Mouse (Mus musculus): Measurements from ENCODE around the gene Platr17. TPM values are rescaled to one million over a fixed set of nuclear protein-coding genes. Genes with fewer than 3 reads are reported as not detected.

The Platr17 gene
- polyA plus RNA-seq, 1 experiment from 2014 or later, result 0.54 TPM

DNA sequence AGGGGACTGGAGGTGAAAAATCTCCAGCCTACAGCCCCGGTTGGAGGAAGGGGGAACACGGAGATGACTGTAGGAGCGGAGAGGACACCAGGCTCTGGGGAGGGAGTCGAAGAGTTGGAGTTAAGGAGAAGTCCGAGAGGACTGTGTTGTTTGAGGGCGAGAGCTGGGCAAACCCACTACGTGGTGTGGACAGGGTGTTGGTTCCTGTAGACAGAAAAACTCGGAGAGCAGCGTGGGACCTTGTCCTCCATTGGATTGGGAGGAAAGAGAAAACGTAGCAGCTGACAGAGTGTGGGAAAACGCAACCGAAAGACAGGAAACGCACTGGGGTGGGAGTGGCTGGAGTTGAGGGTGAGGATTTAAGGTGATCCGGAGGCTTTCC lies 4.9 kb downstream of the Platr17 start:
- Histone ChIP-seq H3K9ac (replicated peaks; ENCODE audit: low read depth, low read length) (peak overlapping the region; percentile 84), H3K4me2 (ENCODE audit: low read length) (peak overlapping the region; percentile 52), H3K36me3 (ENCODE audit: control insufficient read depth, insufficient read depth) (peaks cover 25% of the 10 kb centered on the region), H3K27ac (ENCODE audit: low read length) (peak overlapping the region; percentile 72), H3K4me3 (replicated peaks; ENCODE audit: low read length) (peak overlapping the region; percentile 74), H3K4me1 (replicated peaks; ENCODE audit: control insufficient read depth, insufficient read depth, low read length) (peaks cover 21% of the 10 kb centered on the region), H3K9me3 (ENCODE audit: control insufficient read depth, low read length) (no peaks in the 10 kb centered on the region), H3K27me3 (replicated peaks; ENCODE audit: control insufficient read depth, insufficient read depth, low read length) (no peaks in the 10 kb centered on the region)
- under 1% methylated on average over 14 of the region's 14 CpGs for WGBS
- no peak for ATAC-seq

DNA sequence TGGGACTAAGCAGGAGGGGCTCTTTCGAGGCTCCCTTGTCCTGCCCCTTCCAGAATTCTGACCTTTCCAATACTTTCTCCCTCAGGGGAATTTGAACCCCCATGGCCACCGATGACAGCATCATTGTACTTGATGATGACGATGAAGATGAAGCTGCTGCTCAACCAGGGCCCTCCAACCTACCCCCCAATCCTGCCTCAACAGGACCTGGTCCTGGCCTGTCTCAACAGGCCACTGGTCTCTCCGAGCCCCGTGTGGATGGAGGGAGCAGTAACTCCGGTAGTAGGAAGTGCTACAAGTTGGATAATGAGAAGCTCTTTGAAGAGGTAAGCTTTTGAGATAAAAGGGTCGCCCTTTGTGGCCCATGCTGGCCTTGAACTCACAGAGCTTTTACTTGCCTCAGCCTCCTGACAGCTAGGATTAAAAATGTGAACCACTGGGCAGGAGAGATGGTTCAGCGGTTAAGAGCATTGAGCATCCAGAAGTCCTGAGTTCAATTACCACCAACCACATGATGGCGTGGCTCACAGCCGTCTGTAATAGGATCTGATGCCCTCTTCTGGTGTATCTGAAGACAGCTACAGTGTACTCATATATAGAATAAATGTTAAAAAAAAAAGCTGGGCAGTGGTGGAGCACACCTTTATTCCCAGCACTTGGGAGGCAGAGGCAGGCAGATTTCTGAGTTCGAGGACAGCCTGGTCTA lies 5.6 kb downstream of the Platr17 start:
- H3K9me3 ChIP-seq (ENCODE audit: control insufficient read depth, low read length), result no peaks in the 10 kb centered on the region
- peak overlapping the region; percentile 84 for H3K9ac ChIP-seq (replicated peaks; ENCODE audit: low read depth, low read length)
- H3K27me3 ChIP-seq (replicated peaks; ENCODE audit: control insufficient read depth, insufficient read depth, low read length), result no peaks in the 10 kb centered on the region
- WGBS, result 52% methylated on average over 11 of the region's 11 CpGs
- peak overlapping the region; percentile 52 for H3K4me2 ChIP-seq (ENCODE audit: low read length)
- no peak for ATAC-seq
- H3K4me1 ChIP-seq (replicated peaks; ENCODE audit: control insufficient read depth, insufficient read depth, low read length), result peaks cover 26% of the 10 kb centered on the region
- H3K4me3 ChIP-seq (replicated peaks; ENCODE audit: low read length), result peak overlapping the region; percentile 74
- H3K36me3 ChIP-seq (ENCODE audit: control insufficient read depth, insufficient read depth), result peaks cover 25% of the 10 kb centered on the region
- H3K27ac ChIP-seq (ENCODE audit: low read length), result no peak overlapping the region; the same call in 1 of the 2 replicates

DNA sequence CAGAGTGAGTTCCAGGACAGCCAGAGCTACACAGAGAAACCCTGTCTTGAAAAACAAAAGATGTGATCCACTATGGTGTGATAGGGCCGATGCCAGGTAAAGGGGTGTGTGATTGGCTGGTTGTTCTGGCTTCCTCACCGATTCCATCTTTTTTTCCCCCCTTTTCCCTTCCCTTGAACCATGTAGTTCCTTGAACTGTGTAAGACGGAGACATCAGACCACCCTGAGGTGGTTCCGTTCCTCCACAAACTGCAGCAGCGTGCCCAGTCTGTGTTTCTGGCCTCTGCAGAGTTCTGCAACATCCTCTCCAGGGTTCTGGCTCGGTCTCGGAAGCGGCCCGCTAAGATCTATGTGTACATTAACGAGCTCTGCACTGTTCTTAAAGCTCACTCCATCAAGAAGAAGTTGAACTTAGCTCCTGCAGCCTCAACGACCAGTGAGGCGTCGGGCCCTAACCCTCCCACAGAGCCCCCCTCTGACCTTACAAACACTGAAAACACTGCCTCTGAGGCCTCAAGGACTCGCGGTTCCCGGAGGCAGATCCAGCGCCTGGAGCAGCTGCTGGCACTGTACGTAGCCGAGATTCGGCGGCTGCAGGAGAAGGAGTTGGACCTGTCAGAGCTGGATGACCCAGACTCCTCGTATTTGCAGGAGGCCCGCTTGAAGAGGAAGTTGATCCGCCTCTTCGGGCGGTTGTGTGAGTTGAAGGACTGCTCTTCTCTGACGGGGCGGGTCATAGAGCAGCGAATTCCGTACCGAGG lies 6.3 kb downstream of the Platr17 start:
- Histone ChIP-seq H3K4me1 (replicated peaks; ENCODE audit: control insufficient read depth, insufficient read depth, low read length) (peaks cover 28% of the 10 kb centered on the region), H3K27me3 (replicated peaks; ENCODE audit: control insufficient read depth, insufficient read depth, low read length) (no peaks in the 10 kb centered on the region), H3K4me3 (replicated peaks; ENCODE audit: low read length) (no peak overlapping the region), H3K9ac (replicated peaks; ENCODE audit: low read depth, low read length) (no peak overlapping the region), H3K36me3 (ENCODE audit: control insufficient read depth, insufficient read depth) (peaks cover 25% of the 10 kb centered on the region), H3K4me2 (ENCODE audit: low read length) (no peak overlapping the region), H3K9me3 (ENCODE audit: control insufficient read depth, low read length) (no peaks in the 10 kb centered on the region), H3K27ac (ENCODE audit: low read length) (no peak overlapping the region)
- ATAC-seq, result no peak
- 94% methylated on average over 31 of the region's 31 CpGs for WGBS

DNA sequence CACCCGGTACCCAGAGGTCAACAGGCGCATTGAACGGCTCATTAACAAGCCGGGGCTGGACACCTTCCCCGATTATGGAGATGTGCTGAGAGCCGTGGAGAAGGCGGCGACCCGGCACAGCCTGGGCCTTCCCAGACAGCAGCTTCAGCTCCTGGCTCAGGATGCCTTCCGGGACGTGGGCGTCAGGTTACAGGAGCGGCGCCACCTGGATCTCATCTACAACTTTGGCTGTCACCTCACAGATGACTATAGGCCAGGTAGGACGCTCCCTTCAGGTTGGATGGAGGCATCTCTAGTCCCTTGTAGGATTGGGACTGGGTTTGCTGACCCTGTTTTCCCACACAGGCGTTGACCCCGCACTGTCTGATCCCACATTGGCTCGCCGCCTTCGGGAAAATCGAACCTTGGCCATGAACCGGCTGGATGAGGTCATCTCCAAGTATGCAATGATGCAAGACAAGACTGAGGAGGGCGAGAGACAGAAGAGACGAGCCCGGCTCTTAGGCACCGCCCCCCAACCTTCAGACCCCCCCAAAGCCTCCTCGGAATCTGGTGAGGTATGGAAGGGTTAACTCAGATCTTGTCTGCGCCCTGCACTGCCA lies 7.0 kb downstream of the Platr17 start:
- H3K9ac ChIP-seq (replicated peaks; ENCODE audit: low read depth, low read length), result no peak overlapping the region

DNA sequence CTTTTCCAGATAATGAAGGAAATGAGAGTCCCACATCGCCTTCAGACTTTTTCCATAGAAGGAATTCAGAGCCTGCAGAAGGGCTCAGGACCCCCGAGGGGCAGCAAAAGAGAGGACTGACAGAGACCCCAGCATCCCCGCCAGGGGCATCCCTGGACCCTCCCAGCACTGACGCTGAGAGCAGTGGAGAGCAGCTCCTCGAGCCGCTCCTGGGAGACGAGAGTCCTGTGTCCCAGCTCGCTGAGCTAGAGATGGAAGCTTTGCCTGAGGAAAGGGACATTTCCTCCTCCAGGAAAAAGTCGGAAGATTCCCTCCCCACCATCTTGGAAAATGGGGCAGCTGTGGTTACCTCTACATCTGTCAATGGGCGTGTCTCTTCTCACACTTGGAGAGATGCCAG lies 8.3 kb downstream of the Platr17 start:
- 90% methylated on average over 10 of the region's 10 CpGs for WGBS
- H3K4me2 ChIP-seq (ENCODE audit: low read length), result no peak overlapping the region
- ATAC-seq, result no peak
- H3K4me1 ChIP-seq (replicated peaks; ENCODE audit: control insufficient read depth, insufficient read depth, low read length), result peaks cover 30% of the 10 kb centered on the region
- no peak overlapping the region for H3K9ac ChIP-seq (replicated peaks; ENCODE audit: low read depth, low read length)
- no peak overlapping the region for H3K27ac ChIP-seq (ENCODE audit: low read length)
- H3K4me3 ChIP-seq (replicated peaks; ENCODE audit: low read length), result no peak overlapping the region
- H3K36me3 ChIP-seq (ENCODE audit: control insufficient read depth, insufficient read depth), result peaks cover 25% of the 10 kb centered on the region
- H3K9me3 ChIP-seq (ENCODE audit: control insufficient read depth, low read length), result no peaks in the 10 kb centered on the region
- no peaks in the 10 kb centered on the region for H3K27me3 ChIP-seq (replicated peaks; ENCODE audit: control insufficient read depth, insufficient read depth, low read length)

More for the DNA sequence above, 7.0 kb downstream of the Platr17 start:
- H3K9me3 ChIP-seq (ENCODE audit: control insufficient read depth, low read length), result no peaks in the 10 kb centered on the region
- H3K27me3 ChIP-seq (replicated peaks; ENCODE audit: control insufficient read depth, insufficient read depth, low read length), result no peaks in the 10 kb centered on the region
- H3K27ac ChIP-seq (ENCODE audit: low read length), result no peak overlapping the region
- peaks cover 33% of the 10 kb centered on the region for H3K4me1 ChIP-seq (replicated peaks; ENCODE audit: control insufficient read depth, insufficient read depth, low read length)
- WGBS, result 90% methylated on average over 28 of the region's 28 CpGs
- no peak overlapping the region for H3K4me2 ChIP-seq (ENCODE audit: low read length)
- H3K4me3 ChIP-seq (replicated peaks; ENCODE audit: low read length), result no peak overlapping the region
- no peak for ATAC-seq
- H3K36me3 ChIP-seq (ENCODE audit: control insufficient read depth, insufficient read depth), result peaks cover 25% of the 10 kb centered on the region

DNA sequence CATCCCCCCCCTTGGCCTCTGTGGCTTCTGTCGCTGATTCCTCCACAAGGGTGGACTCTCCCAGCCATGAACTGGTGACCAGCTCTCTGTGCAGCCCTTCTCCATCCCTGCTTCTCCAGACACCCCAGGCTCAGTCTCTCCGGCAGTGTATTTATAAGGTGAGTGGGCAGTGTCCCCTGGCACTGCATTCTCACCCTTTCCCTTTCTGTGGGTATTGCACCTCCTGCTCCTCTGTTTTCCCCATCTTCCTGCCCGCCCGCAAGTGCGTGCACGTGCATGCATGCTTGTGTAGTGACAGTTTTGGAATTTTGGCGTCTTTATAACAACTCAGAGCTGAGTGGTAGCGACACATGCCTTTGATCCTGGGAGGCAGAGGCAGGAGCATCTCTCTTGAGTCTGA lies 9.0 kb downstream of the Platr17 start:
- ATAC-seq, result no peak
- no peak overlapping the region for H3K4me2 ChIP-seq (ENCODE audit: low read length)
- H3K4me1 ChIP-seq (replicated peaks; ENCODE audit: control insufficient read depth, insufficient read depth, low read length), result peaks cover 34% of the 10 kb centered on the region
- WGBS, result 96% methylated on average over 8 of the region's 8 CpGs
- no peak overlapping the region for H3K9ac ChIP-seq (replicated peaks; ENCODE audit: low read depth, low read length)
- H3K9me3 ChIP-seq (ENCODE audit: control insufficient read depth, low read length), result no peaks in the 10 kb centered on the region
- H3K27ac ChIP-seq (ENCODE audit: low read length), result no peak overlapping the region
- no peak overlapping the region for H3K4me3 ChIP-seq (replicated peaks; ENCODE audit: low read length)
- H3K27me3 ChIP-seq (replicated peaks; ENCODE audit: control insufficient read depth, insufficient read depth, low read length), result no peaks in the 10 kb centered on the region
- peaks cover 25% of the 10 kb centered on the region for H3K36me3 ChIP-seq (ENCODE audit: control insufficient read depth, insufficient read depth)

DNA sequence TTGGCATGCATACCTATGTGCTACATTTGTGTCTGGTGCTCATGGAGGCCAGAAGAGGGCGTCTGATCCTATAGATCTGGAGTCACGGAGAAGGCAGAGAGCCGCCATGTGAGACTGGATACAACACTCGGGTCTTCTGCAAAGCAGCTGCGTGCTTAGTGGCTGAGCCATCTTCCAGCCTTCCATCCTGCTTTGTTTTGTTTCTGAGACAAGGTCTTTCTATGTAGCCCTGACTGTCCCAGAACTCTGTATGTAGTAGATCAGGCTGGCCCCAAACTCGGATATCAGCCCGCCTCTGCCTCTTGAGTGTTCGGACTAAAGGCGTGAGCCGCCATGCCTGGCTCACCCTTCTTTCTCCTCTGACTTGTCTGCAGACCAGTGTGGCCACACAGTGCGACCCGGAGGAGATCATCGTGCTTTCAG lies 10.0 kb downstream of the Platr17 start:
- H3K9me3 ChIP-seq (ENCODE audit: control insufficient read depth, low read length), result no peaks in the 10 kb centered on the region
- no peak for ATAC-seq
- no peak overlapping the region for H3K27ac ChIP-seq (ENCODE audit: low read length)
- WGBS, result 60% methylated on average over 13 of the region's 13 CpGs
- H3K4me1 ChIP-seq (replicated peaks; ENCODE audit: control insufficient read depth, insufficient read depth, low read length), result peaks cover 43% of the 10 kb centered on the region
- H3K9ac ChIP-seq (replicated peaks; ENCODE audit: low read depth, low read length), result no peak overlapping the region
- H3K4me3 ChIP-seq (replicated peaks; ENCODE audit: low read length), result peak overlapping the region; percentile 53; the same call in 1 of the 2 replicates
- no peaks in the 10 kb centered on the region for H3K27me3 ChIP-seq (replicated peaks; ENCODE audit: control insufficient read depth, insufficient read depth, low read length)
- peak overlapping the region; percentile 66 for H3K4me2 ChIP-seq (ENCODE audit: low read length)
- H3K36me3 ChIP-seq (ENCODE audit: control insufficient read depth, insufficient read depth), result peaks cover 25% of the 10 kb centered on the region

DNA sequence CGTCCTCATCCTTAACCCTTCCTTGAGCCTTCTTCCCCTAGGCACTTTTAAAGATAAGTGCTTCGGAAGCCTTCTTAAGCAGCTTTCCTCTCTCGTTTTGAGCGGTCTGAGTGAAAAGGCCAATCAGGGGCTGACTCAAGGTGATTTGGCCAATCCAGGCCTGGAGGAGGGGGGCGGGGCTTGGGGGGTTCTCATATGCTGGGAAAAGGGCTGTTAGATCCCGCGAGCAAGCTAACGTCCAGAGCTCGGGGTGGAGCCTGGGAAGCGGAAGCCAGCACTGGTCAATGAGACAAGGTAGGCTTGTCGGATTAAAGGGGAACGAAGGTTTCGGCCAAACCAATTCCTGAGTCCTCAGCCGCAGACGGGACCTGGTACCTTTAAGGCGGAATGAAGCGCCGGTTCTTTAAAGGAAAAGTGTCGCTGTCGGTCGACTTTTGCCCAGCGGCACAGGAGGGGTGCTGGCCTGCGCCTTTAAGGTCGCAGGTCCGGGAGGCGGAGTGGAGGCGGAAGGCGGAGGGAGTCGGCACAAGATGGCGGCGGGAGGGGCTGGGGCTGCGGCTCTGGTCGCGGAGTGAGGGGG lies 10.8 kb downstream of the Platr17 start, which contains the start of the genes Tapbp and Zbtb22:
Tapbp (plus strand) TSS at position 229 of the 580 bp plus-strand sequence.
Zbtb22 (plus strand) TSS at position 234 of the 580 bp plus-strand sequence.
- WGBS, result under 1% methylated on average over 26 of the region's 34 CpGs
- Histone ChIP-seq H3K4me3 (replicated peaks; ENCODE audit: low read length) (peak within 1 kb of the TSS; percentile 53), H3K4me1 (replicated peaks; ENCODE audit: control insufficient read depth, insufficient read depth, low read length) (peaks cover 43% of the 10 kb centered on the region), H3K9ac (replicated peaks; ENCODE audit: low read depth, low read length) (peak within 1 kb of the TSS; percentile 65), H3K4me2 (ENCODE audit: low read length) (peak within 1 kb of the TSS; percentile 66), H3K27ac (ENCODE audit: low read length) (peak within 1 kb of the TSS; percentile 79), H3K9me3 (ENCODE audit: control insufficient read depth, low read length) (no peaks in the 10 kb centered on the region), H3K27me3 (replicated peaks; ENCODE audit: control insufficient read depth, insufficient read depth, low read length) (no peaks in the 10 kb centered on the region), H3K36me3 (ENCODE audit: control insufficient read depth, insufficient read depth) (peaks cover 25% of the 10 kb centered on the region)
- ATAC-seq, result peak; percentile 92

DNA sequence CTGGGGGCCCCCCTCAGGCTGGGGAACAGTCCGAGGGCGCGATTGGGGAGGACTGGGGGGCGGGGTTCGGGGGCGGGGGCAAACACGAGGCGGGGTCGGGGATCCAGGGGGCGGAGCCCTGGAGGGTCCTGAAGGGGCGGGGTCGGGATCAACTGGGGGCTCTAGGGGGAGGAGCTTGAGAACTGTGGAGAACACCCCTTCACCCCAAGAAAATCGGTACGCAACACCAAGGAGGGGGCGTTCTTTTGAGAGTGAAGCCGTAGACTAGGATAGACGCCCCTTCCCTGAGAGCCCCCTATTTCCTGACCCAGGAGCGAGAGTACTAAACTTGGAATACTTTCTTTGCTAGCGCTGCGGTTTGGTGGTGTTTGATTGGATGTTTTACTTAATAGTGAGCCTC lies 11.4 kb downstream of the Platr17 start:
- Histone ChIP-seq H3K27me3 (replicated peaks; ENCODE audit: control insufficient read depth, insufficient read depth, low read length) (no peaks in the 10 kb centered on the region), H3K4me1 (replicated peaks; ENCODE audit: control insufficient read depth, insufficient read depth, low read length) (peaks cover 44% of the 10 kb centered on the region), H3K27ac (ENCODE audit: low read length) (peak overlapping the region; percentile 79), H3K9me3 (ENCODE audit: control insufficient read depth, low read length) (no peaks in the 10 kb centered on the region), H3K36me3 (ENCODE audit: control insufficient read depth, insufficient read depth) (peaks cover 23% of the 10 kb centered on the region), H3K4me3 (replicated peaks; ENCODE audit: low read length) (peak overlapping the region; percentile 53), H3K4me2 (ENCODE audit: low read length) (peak overlapping the region; percentile 66), H3K9ac (replicated peaks; ENCODE audit: low read depth, low read length) (peak overlapping the region; percentile 65)
- ATAC-seq, result peak; percentile 24
- 2% methylated on average over 14 of the region's 20 CpGs for WGBS

Measured in forebrain, embryonic 16.5 days (tissue).